Mouse (Mus musculus): Measurements from ENCODE around the gene Cavin3.

GRCm38 (mm10) chr7:105499676-105500075 is 17.6 kb upstream of the Cavin3 start:
- TF ChIP-seq POLR2A (IDR thresholded peaks at IDR 0.05; ENCODE audit: low read depth, low read length): no peak
- no peak for TF ChIP-seq CTCF (IDR thresholded peaks at IDR 0.05; ENCODE audit: extremely low read depth, insufficient read depth, insufficient read length, insufficient replicate concordance)

Data from spleen, adult 2 months (tissue).